Mouse (Mus musculus) midbrain, embryonic 15.5 days (tissue): ENCODE measurements at regions not wholly inside any gene's neighbourhood (a gene's known extent, or its start where the extent isn't known, plus 50 kb on each side); places are given as distances from the start of the nearest gene placed in this dataset.
A peak's percentile ranks its signal among the peaks of the same experiment; 100 is the strongest.

Source experiments
- ATAC-seq: fragments of 200-750 bp; cut with Nextera tagmentation; replicated peaks from 2 replicates; pipeline ENCODE4 v1.8.0; 2017; ENCODE audit warnings: moderate TSS enrichment
- H3K27ac ChIP-seq: fragments of 300-500 bp; sonication (generic); 2 replicates; pipeline ENCODE4 v1.5.1; 2015; ENCODE audit warnings: mild to moderate bottlenecking, inconsistent platforms
- H3K27me3 ChIP-seq: fragments of 300-500 bp; sonication (generic); replicated peaks from 2 replicates; pipeline ENCODE4 v1.6.1; 2015; ENCODE audit warnings: inconsistent platforms
- H3K36me3 ChIP-seq: fragments of 300-500 bp; sonication (generic); replicated peaks from 2 replicates; pipeline ENCODE4 v1.6.1; 2015; ENCODE audit warnings: inconsistent platforms
- H3K4me1 ChIP-seq: fragments of 300-500 bp; sonication (generic); 2 replicates; pipeline ENCODE4 v1.6.1; 2015; ENCODE audit warnings: inconsistent platforms
- H3K4me2 ChIP-seq: fragments of 300-500 bp; sonication (generic); 2 replicates; pipeline ENCODE4 v1.6.1; 2015; ENCODE audit warnings: inconsistent platforms, mild to moderate bottlenecking, moderate library complexity
- H3K4me3 ChIP-seq: fragments of 300-500 bp; sonication (generic); 2 replicates; pipeline ENCODE4 v1.5.1; 2015; ENCODE audit warnings: mild to moderate bottlenecking, inconsistent platforms
- H3K9ac ChIP-seq: fragments of 300-500 bp; sonication (generic); 2 replicates; pipeline ENCODE4 v1.6.1; 2015; ENCODE audit warnings: mild to moderate bottlenecking, inconsistent platforms
- H3K9me3 ChIP-seq: fragments of 300-500 bp; sonication (generic); 2 replicates; pipeline ENCODE4 v1.6.1; 2016; ENCODE audit warnings: inconsistent platforms
- WGBS: fragments of 180-500 bp; shearing (Covaris S2); methylation state at CpG from one replicate; pipeline ENCODE4 v1.1.7; 2015; ENCODE audit warnings: mixed read lengths; 5-methylcytosine and 5-hydroxymethylcytosine counted together

DNA sequence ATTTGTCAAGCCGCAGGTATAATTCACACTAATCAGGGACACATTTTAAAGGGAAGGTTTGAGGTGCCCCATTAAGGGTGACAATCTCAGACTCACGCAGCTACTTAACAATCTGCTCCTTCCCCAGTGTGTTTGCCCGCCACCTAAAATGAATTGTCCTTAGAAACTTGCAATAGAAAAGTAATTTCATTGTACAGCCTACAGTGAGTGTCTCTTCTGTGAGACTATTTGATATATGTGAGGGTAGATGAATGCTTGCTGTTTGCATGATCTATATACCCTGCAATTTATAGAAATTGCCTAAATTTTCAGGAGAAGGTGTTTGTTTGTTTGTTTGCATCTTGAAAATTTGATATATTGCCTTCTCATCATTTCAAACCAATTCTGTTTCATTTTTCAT is 135.1 kb upstream of the Ogfrl1 start:
- 77% methylated on average over 3 of the region's 3 CpGs for WGBS

DNA sequence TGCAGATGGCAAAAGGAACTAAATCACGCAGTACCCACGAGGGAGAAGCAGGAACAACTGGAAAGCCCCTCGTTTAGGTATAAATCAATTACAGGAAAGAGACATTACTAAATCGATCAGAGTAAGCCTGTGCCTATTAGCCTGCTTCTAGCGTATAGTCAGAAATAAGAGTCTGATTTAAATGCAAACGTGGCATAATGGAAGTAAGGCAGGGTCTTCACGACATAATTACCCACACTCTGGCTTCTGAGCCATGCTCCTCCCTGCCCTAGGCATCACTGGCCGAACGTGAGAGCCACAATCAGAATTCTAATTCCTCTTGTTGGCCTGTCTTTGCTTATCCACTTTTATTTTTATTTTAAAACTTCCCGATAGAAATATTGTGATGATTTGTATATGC is 139.0 kb upstream of the Ogfrl1 start:
- H3K9me3 ChIP-seq, result no peaks in the 10 kb centered on the region
- H3K9ac ChIP-seq, result no peak overlapping the region
- WGBS, result 64% methylated on average over 10 of the region's 10 CpGs
- no peak overlapping the region for H3K4me2 ChIP-seq
- no peaks in the 10 kb centered on the region for H3K4me1 ChIP-seq
- 0 out of 2 replicates have a peak, but pooled peaks have one; percentile 10 for ATAC-seq
- H3K36me3 ChIP-seq, result no peaks in the 10 kb centered on the region
- H3K4me3 ChIP-seq, result no peak overlapping the region
- H3K27me3 ChIP-seq, result no peaks in the 10 kb centered on the region
- no peak overlapping the region for H3K27ac ChIP-seq

More for the DNA sequence above, 135.1 kb upstream of the Ogfrl1 start:
- H3K27ac ChIP-seq, result no peak overlapping the region
- ATAC-seq, result no peak
- no peaks in the 10 kb centered on the region for H3K27me3 ChIP-seq
- no peaks in the 10 kb centered on the region for H3K4me1 ChIP-seq
- H3K9ac ChIP-seq, result no peak overlapping the region
- no peak overlapping the region for H3K4me3 ChIP-seq
- H3K4me2 ChIP-seq, result no peak overlapping the region
- no peaks in the 10 kb centered on the region for H3K36me3 ChIP-seq
- H3K9me3 ChIP-seq, result no peaks in the 10 kb centered on the region

DNA sequence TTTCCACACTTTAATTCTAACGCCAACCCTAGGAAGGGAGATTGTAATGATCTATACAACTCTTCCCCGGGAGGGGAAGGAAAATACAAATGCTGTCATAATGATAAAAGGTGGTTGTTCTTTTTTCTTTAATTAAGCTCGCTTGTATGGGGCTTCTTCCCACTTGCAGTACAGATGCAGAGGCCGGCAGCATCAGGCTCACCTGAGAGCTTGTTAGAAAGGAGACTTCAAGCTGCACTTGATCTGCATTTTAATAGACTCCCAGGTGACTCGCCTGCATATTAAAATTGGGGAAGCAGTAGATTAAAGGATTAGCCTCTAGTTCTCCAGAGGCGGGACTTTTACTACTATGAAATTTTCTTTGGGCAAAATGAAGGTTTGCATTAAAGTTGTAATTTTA is 140.8 kb upstream of the Ogfrl1 start:
- Histone ChIP-seq H3K9ac (no peak overlapping the region), H3K27me3 (no peaks in the 10 kb centered on the region), H3K4me3 (no peak overlapping the region), H3K9me3 (no peaks in the 10 kb centered on the region), H3K4me2 (no peak overlapping the region), H3K4me1 (no peaks in the 10 kb centered on the region), H3K36me3 (no peaks in the 10 kb centered on the region), H3K27ac (peak overlapping the region; percentile 20; the same call in 1 of the 2 replicates)
- WGBS, result 27% methylated on average over 6 of the region's 6 CpGs
- ATAC-seq, result peak; percentile 81

DNA sequence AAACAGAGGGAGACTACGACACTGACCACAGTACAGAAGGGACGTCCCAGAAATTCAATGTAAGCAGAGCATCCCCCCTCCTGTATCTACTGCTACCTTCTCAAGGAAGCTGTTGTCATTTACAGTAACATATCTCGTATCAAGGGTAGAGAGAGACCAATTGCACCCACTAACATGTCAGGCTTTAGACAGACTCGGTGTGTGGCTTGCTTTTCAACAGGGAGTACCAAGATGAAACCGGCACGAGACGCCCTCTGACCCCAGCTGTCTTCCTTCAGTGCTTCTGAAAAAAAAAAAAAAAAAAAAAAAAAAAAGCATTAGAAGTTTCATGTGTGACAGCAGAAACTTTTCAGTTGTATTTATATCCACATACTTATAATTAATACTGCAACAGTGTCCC is 143.0 kb upstream of the Ogfrl1 start:
- Histone ChIP-seq H3K4me2 (no peak overlapping the region), H3K27me3 (no peaks in the 10 kb centered on the region), H3K4me1 (no peaks in the 10 kb centered on the region), H3K36me3 (no peaks in the 10 kb centered on the region), H3K9ac (no peak overlapping the region), H3K27ac (no peak overlapping the region), H3K4me3 (no peak overlapping the region), H3K9me3 (no peaks in the 10 kb centered on the region)
- WGBS, result 72% methylated on average over 7 of the region's 7 CpGs
- no peak for ATAC-seq

DNA sequence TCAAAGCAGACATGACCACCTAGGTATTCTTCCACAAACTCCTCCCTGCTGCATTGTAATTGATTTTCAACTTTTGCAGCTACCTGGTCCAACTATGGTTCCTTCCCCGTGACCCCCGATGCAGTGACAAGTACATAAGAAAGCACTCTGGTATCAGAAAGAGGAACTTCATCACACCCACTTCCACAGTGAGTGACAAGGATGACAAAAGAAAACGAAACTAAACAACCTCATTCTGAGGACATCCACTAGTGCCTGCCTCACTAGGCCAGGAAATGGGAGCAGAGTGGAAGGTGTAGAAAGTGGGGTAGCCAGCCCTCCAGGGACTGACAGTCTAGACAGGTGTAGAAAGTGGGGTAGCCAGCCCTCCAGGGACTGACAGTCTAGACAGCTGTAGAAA is 158.2 kb upstream of the Ogfrl1 start:
- WGBS, result 86% methylated on average over 3 of the region's 3 CpGs
- ATAC-seq, result no peak
- H3K27ac ChIP-seq, result no peak overlapping the region

DNA sequence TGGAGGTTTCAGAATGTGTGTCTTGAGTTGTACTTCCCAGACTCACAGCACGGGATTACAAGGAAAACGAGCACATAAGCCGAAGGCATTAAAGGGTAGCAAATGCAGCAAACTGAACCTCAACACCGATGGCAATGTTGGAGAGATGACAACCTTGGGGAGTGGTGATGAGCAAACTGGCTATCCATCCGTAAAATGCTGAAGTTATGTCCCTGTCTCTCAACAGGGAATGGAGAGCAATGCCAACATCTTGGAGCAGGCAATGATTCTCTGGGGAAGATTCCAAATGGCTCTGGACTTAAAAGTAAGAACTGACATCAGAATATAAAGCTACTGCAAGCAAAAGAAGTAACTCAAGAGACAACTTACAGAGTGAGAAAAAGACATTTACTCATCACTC is 170.5 kb upstream of the Ogfrl1 start:
- Histone ChIP-seq H3K9me3 (no peaks in the 10 kb centered on the region), H3K4me1 (no peaks in the 10 kb centered on the region), H3K27me3 (no peaks in the 10 kb centered on the region), H3K36me3 (no peaks in the 10 kb centered on the region), H3K9ac (no peak overlapping the region), H3K4me2 (no peak overlapping the region), H3K27ac (no peak overlapping the region), H3K4me3 (no peak overlapping the region)
- no peak for ATAC-seq
- 92% methylated on average over 5 of the region's 5 CpGs for WGBS

More for the DNA sequence above, 158.2 kb upstream of the Ogfrl1 start:
- Histone ChIP-seq H3K4me2 (no peak overlapping the region), H3K27me3 (no peaks in the 10 kb centered on the region), H3K9ac (no peak overlapping the region), H3K4me1 (no peaks in the 10 kb centered on the region), H3K4me3 (no peak overlapping the region), H3K36me3 (no peaks in the 10 kb centered on the region), H3K9me3 (no peaks in the 10 kb centered on the region)

DNA sequence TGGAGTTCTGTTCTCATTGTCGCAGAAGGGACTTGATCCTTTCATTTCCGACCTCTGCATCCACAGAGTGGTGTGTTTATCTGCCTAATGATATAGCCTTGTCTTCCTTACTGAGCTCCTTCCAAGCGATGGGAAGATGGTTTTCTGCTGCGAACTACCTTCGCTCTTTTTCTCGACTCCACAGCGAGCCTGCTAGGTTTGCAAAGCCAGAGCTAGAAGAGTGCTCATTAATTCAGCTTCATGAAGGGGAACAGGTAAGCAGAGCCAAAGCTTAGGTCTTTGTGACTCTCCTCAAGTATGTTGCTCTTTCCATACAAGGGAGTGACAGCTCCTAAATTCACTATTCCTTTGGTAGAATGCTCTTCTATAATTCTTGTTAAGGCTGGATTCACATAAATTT is 176.9 kb upstream of the Ogfrl1 start:
- Histone ChIP-seq H3K4me1 (no peaks in the 10 kb centered on the region), H3K4me3 (no peak overlapping the region), H3K9ac (no peak overlapping the region), H3K27ac (no peak overlapping the region), H3K27me3 (no peaks in the 10 kb centered on the region), H3K4me2 (no peak overlapping the region), H3K36me3 (no peaks in the 10 kb centered on the region), H3K9me3 (no peaks in the 10 kb centered on the region)
- 0 out of 2 replicates have a peak, but pooled peaks have one; percentile 37 for ATAC-seq
- 50% methylated on average over 7 of the region's 7 CpGs for WGBS

DNA sequence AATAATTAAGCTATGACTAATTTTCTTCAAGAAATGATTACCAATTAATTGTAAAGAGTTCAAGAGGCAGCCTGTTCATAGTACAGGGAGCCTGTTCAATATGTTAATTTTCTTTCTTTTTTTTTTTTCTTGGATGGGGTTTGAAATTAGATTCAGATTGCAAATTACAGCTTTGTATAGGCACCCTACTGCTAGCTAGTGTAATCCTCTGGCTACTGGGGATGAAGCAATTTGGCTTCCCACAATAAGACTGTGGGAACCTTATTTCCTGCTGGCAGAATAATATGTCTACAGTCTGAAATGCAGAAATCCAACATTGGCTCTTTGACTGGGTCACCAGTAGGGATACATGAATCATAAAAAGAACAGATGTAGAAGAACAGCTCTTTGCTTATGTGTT is 177.4 kb upstream of the Ogfrl1 start:
- ATAC-seq, result 0 out of 2 replicates have a peak, but pooled peaks have one; percentile 63

DNA sequence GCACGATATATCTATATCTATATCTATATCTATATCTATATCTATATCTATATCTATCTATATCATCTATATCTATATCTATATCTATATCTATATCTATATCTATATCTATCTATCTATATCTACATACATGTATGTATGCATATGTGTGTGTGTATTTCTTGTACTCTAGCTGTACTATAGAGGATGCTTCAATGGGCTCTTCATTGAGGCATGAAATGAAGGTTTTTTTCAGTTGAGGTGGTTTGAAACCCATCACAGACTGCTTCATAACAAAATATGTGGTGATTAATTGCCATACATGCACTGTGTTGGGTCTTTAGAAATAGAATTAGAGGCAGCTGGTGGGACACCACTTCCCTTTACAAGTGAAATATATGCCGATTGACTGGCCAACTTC is 177.9 kb upstream of the Ogfrl1 start:
- Histone ChIP-seq H3K4me3 (no peak overlapping the region), H3K9ac (no peak overlapping the region), H3K4me1 (no peaks in the 10 kb centered on the region), H3K36me3 (no peaks in the 10 kb centered on the region), H3K4me2 (no peak overlapping the region), H3K27me3 (no peaks in the 10 kb centered on the region), H3K9me3 (no peaks in the 10 kb centered on the region), H3K27ac (no peak overlapping the region)
- 85% methylated on average over 2 of the region's 2 CpGs for WGBS
- ATAC-seq, result no peak

More for the DNA sequence above, 177.4 kb upstream of the Ogfrl1 start:
- Histone ChIP-seq H3K27ac (no peak overlapping the region), H3K9ac (no peak overlapping the region), H3K27me3 (no peaks in the 10 kb centered on the region), H3K9me3 (no peaks in the 10 kb centered on the region), H3K36me3 (no peaks in the 10 kb centered on the region), H3K4me1 (no peaks in the 10 kb centered on the region), H3K4me3 (no peak overlapping the region), H3K4me2 (no peak overlapping the region)

DNA sequence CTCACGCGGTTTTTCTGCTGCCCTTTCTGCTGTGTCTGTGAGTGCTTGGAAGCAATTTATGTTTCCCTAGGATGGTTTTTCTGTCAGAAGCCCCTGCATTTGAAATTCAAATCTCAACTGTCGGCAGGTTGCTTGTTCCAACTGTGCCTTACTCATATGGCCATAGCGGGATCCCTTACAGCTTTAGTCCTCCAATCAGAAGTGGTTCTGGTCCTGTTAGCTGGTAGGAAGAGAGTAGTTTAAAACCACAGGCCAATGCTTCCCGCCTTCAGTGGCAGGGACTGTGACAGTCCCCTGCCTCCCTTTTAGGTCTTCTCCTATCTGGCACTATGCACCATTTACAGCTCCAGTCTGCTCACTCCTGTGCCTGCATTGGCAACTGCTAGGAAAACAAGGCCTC is 178.6 kb upstream of the Ogfrl1 start:
- no peaks in the 10 kb centered on the region for H3K36me3 ChIP-seq
- no peak overlapping the region for H3K4me3 ChIP-seq
- no peak overlapping the region for H3K27ac ChIP-seq
- H3K9ac ChIP-seq, result no peak overlapping the region
- H3K27me3 ChIP-seq, result no peaks in the 10 kb centered on the region
- H3K9me3 ChIP-seq, result no peaks in the 10 kb centered on the region
- WGBS, result 56% methylated on average over 5 of the region's 5 CpGs
- H3K4me2 ChIP-seq, result no peak overlapping the region
- no peak for ATAC-seq
- H3K4me1 ChIP-seq, result no peaks in the 10 kb centered on the region

DNA sequence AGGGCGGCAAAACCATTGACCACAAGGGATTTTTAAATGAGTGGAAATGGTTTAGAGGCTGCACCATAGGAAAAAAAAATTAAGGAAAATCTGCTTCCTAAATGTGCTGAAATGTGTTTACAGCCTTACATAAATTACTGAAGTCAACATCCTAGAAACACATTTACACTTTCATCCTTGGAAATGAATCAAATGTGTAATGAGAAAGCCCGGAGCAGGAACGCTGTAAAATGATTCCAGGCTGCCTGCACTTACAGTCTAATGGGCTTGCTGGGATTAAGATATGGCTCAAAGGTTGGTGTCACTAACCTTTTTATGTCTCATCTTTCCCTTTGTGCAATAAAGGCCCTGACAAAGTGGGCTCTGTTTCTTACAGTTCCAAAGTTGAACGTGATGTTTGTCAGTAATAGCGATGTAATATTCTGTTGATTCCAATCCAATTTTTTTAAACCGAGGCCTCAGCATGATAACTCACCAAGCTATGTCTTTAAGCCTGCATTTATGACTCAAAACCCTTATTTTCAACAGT is 172.1 kb upstream of the B3gat2 start:
- 84% methylated on average over 6 of the region's 6 CpGs for WGBS
- no peaks in the 10 kb centered on the region for H3K9me3 ChIP-seq
- H3K4me3 ChIP-seq, result no peak overlapping the region
- H3K4me1 ChIP-seq, result no peaks in the 10 kb centered on the region
- H3K27ac ChIP-seq, result no peak overlapping the region
- no peak overlapping the region for H3K4me2 ChIP-seq
- no peak overlapping the region for H3K9ac ChIP-seq
- ATAC-seq, result no peak
- H3K27me3 ChIP-seq, result no peaks in the 10 kb centered on the region
- H3K36me3 ChIP-seq, result no peaks in the 10 kb centered on the region

DNA sequence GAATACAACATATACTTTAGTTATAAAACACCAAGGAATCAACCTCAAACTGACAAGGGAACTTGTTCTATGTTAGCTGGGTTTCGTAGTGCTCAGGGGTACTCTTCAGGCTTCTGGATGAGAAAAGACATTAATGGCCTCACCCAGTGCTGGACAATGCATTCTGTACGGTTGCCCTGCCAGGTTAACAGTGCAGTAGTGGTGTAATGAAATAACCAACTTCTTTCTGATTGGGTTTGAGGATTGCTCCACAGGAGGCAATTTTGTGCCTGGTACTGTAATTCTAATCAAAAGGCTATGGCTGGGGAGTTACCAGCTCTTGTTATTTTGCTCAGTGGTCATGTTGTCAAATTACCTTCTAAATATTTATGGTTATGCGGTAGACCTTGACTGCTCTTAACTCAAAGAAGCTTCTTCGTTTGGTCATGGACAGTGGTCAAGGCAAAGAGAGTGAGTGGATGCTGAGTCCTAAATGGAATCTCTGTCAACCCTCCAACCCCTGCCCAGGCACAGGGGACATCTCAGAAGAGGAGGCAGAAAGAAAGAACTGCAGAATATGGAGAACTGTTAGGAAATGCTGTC is 158.8 kb upstream of the B3gat2 start:
- no peak for ATAC-seq
- 89% methylated on average over 4 of the region's 4 CpGs for WGBS
- Histone ChIP-seq H3K9ac (no peak overlapping the region), H3K4me2 (no peak overlapping the region), H3K36me3 (no peaks in the 10 kb centered on the region), H3K27me3 (no peaks in the 10 kb centered on the region), H3K9me3 (no peaks in the 10 kb centered on the region), H3K27ac (no peak overlapping the region), H3K4me3 (no peak overlapping the region), H3K4me1 (no peaks in the 10 kb centered on the region)

DNA sequence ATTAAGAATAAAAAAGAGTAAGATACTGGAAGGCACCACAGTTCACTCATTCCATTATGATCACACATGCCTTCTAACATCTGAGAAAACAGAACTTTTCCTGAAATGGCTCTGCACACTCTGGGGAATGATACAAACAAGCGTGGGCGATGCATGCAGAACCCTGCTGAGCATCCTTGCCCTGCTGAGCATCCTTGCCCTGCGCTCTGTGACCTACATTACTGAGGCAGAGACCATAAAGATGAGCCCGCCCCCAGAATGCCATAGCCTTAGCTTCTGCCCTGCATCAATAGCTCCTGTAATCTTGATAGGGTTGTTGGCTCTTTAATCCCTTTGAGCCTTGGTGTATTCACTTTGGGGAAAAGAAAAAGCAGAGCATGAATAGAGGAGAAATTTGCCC is 132.2 kb upstream of the B3gat2 start:
- Histone ChIP-seq H3K36me3 (no peaks in the 10 kb centered on the region), H3K4me2 (no peak overlapping the region), H3K9me3 (no peaks in the 10 kb centered on the region), H3K4me3 (no peak overlapping the region), H3K27me3 (no peaks in the 10 kb centered on the region), H3K4me1 (no peaks in the 10 kb centered on the region; the same call in 1 of the 2 replicates), H3K9ac (no peak overlapping the region), H3K27ac (no peak overlapping the region)
- WGBS, result 24% methylated on average over 4 of the region's 4 CpGs
- no peak for ATAC-seq
